Mouse (Mus musculus) midbrain, embryonic 15.5 days (tissue): Measurements from ENCODE around the gene Slc25a39. TPM values are rescaled to one million over a fixed set of nuclear protein-coding genes. Genes with fewer than 3 reads are reported as not detected.

ENCODE experiments used
- ATAC-seq: fragments of 200-750 bp; cut with Nextera tagmentation; replicated peaks from 2 replicates; pipeline ENCODE4 v1.8.0; 2017; ENCODE audit warnings: moderate TSS enrichment
- H3K27ac ChIP-seq: fragments of 300-500 bp; sonication (generic); 2 replicates; pipeline ENCODE4 v1.5.1; 2015; ENCODE audit warnings: mild to moderate bottlenecking, inconsistent platforms
- H3K27me3 ChIP-seq: fragments of 300-500 bp; sonication (generic); replicated peaks from 2 replicates; pipeline ENCODE4 v1.6.1; 2015; ENCODE audit warnings: inconsistent platforms
- H3K36me3 ChIP-seq: fragments of 300-500 bp; sonication (generic); replicated peaks from 2 replicates; pipeline ENCODE4 v1.6.1; 2015; ENCODE audit warnings: inconsistent platforms
- H3K4me1 ChIP-seq: fragments of 300-500 bp; sonication (generic); 2 replicates; pipeline ENCODE4 v1.6.1; 2015; ENCODE audit warnings: inconsistent platforms
- H3K4me2 ChIP-seq: fragments of 300-500 bp; sonication (generic); 2 replicates; pipeline ENCODE4 v1.6.1; 2015; ENCODE audit warnings: inconsistent platforms, mild to moderate bottlenecking, moderate library complexity
- H3K4me3 ChIP-seq: fragments of 300-500 bp; sonication (generic); 2 replicates; pipeline ENCODE4 v1.5.1; 2015; ENCODE audit warnings: mild to moderate bottlenecking, inconsistent platforms
- H3K9ac ChIP-seq: fragments of 300-500 bp; sonication (generic); 2 replicates; pipeline ENCODE4 v1.6.1; 2015; ENCODE audit warnings: mild to moderate bottlenecking, inconsistent platforms
- H3K9me3 ChIP-seq: fragments of 300-500 bp; sonication (generic); 2 replicates; pipeline ENCODE4 v1.6.1; 2016; ENCODE audit warnings: inconsistent platforms
- WGBS: fragments of 180-500 bp; shearing (Covaris S2); methylation state at CpG from one replicate; pipeline ENCODE4 v1.1.7; 2015; ENCODE audit warnings: mixed read lengths; 5-methylcytosine and 5-hydroxymethylcytosine counted together
- polyA plus RNA-seq: library from polyadenylated mRNA; unstranded; fragments of >200 nt; fragmentation: Nextera tagmentation; extraction: Ambion mirVana; gene quantifications from 2 replicates; pipeline ENCODE4 v1.2.1, GENCODE M21; 2015

The Slc25a39 gene
- polyA plus RNA-seq, 1 experiment from 2014 or later: 146 TPM

- ATAC-seq: peak; percentile 94
- H3K9ac ChIP-seq: no peak overlapping the region
These were observed 664 bp upstream of the Slc25a39 start for GRCm38 (mm10) chr11:102408344-102408876.

GRCm38 (mm10) chr11:102406900-102407833 lies 579 bp downstream of the Slc25a39 start:
- peak; percentile 69 for ATAC-seq
- Histone ChIP-seq H3K36me3 (peaks cover 8% of the 10 kb centered on the region; the same call in 1 of the 2 replicates), H3K4me3 (peak overlapping the region; percentile 91), H3K27me3 (no peaks in the 10 kb centered on the region), H3K4me2 (peak overlapping the region; percentile 83), H3K9ac (peak overlapping the region; percentile 86), H3K27ac (peak overlapping the region; percentile 86), H3K4me1 (peaks cover 42% of the 10 kb centered on the region), H3K9me3 (no peaks in the 10 kb centered on the region)
- under 1% methylated on average over 85 of the region's 85 CpGs for WGBS

More at GRCm38 (mm10) chr11:102408344-102408876, 664 bp upstream of the Slc25a39 start:
- Histone ChIP-seq H3K27me3 (no peaks in the 10 kb centered on the region), H3K9me3 (no peaks in the 10 kb centered on the region), H3K4me3 (peak overlapping the region; percentile 91), H3K4me1 (peaks cover 42% of the 10 kb centered on the region), H3K4me2 (peak overlapping the region; percentile 83), H3K36me3 (peaks cover 5% of the 10 kb centered on the region; the same call in 1 of the 2 replicates), H3K27ac (peak overlapping the region; percentile 86)
- under 1% methylated on average over 32 of the region's 32 CpGs for WGBS

- no peaks in the 10 kb centered on the region for H3K9me3 ChIP-seq
- H3K4me2 ChIP-seq: peak overlapping the region; percentile 83
- H3K36me3 ChIP-seq: peaks cover 8% of the 10 kb centered on the region; the same call in 1 of the 2 replicates
- H3K9ac ChIP-seq: peak overlapping the region; percentile 86
- ATAC-seq: no peak
- H3K4me1 ChIP-seq: peaks cover 42% of the 10 kb centered on the region
- H3K27ac ChIP-seq: no peak overlapping the region
- H3K27me3 ChIP-seq: no peaks in the 10 kb centered on the region
- WGBS: 13% methylated on average over 3 of the region's 3 CpGs
- peak overlapping the region; percentile 91 for H3K4me3 ChIP-seq
These were observed 1.3 kb downstream of the Slc25a39 start for GRCm38 (mm10) chr11:102406401-102406800.

GRCm38 (mm10) chr11:102405544-102406285 lies 2.0 kb downstream of the Slc25a39 start:
- Histone ChIP-seq H3K4me2 (peak overlapping the region; percentile 83), H3K4me3 (peak overlapping the region; percentile 91; the same call in 1 of the 2 replicates), H3K4me1 (peaks cover 42% of the 10 kb centered on the region), H3K27ac (no peak overlapping the region), H3K36me3 (peaks cover 11% of the 10 kb centered on the region), H3K9ac (no peak overlapping the region), H3K27me3 (no peaks in the 10 kb centered on the region), H3K9me3 (no peaks in the 10 kb centered on the region)
- 87% methylated on average over 11 of the region's 11 CpGs for WGBS
- ATAC-seq: no peak

- WGBS: 82% methylated on average over 18 of the region's 18 CpGs
- Histone ChIP-seq H3K27me3 (no peaks in the 10 kb centered on the region), H3K9ac (no peak overlapping the region), H3K9me3 (no peaks in the 10 kb centered on the region), H3K4me1 (peaks cover 48% of the 10 kb centered on the region), H3K36me3 (peaks cover 22% of the 10 kb centered on the region), H3K27ac (no peak overlapping the region), H3K4me3 (no peak overlapping the region), H3K4me2 (no peak overlapping the region; the same call in 1 of the 2 replicates)
- ATAC-seq: no peak
These were observed 3.4 kb downstream of the Slc25a39 start for GRCm38 (mm10) chr11:102404161-102405010.

- Histone ChIP-seq H3K4me2 (no peak overlapping the region), H3K9me3 (no peaks in the 10 kb centered on the region), H3K4me1 (peaks cover 49% of the 10 kb centered on the region), H3K4me3 (no peak overlapping the region), H3K27me3 (no peaks in the 10 kb centered on the region), H3K9ac (no peak overlapping the region), H3K27ac (no peak overlapping the region), H3K36me3 (peaks cover 23% of the 10 kb centered on the region)
- no peak for ATAC-seq
- WGBS: 94% methylated on average over 11 of the region's 11 CpGs
These were observed 4.1 kb downstream of the Slc25a39 start for GRCm38 (mm10) chr11:102403657-102404056.

- Histone ChIP-seq H3K9ac (no peak overlapping the region), H3K27ac (no peak overlapping the region), H3K9me3 (no peaks in the 10 kb centered on the region), H3K4me3 (no peak overlapping the region), H3K27me3 (no peaks in the 10 kb centered on the region), H3K4me2 (no peak overlapping the region), H3K36me3 (peaks cover 23% of the 10 kb centered on the region), H3K4me1 (peaks cover 56% of the 10 kb centered on the region)
- ATAC-seq: no peak
- 52% methylated on average over 12 of the region's 12 CpGs for WGBS
These were observed 5.7 kb downstream of the Slc25a39 start for GRCm38 (mm10) chr11:102401898-102402500.

- H3K27ac ChIP-seq: no peak overlapping the region
- ATAC-seq: no peak
- no peak overlapping the region for H3K4me3 ChIP-seq
- 31% methylated on average over 12 of the region's 12 CpGs for WGBS
- peaks cover 23% of the 10 kb centered on the region for H3K36me3 ChIP-seq
- no peak overlapping the region for H3K9ac ChIP-seq
- H3K9me3 ChIP-seq: no peaks in the 10 kb centered on the region
- no peak overlapping the region for H3K4me2 ChIP-seq
- H3K27me3 ChIP-seq: no peaks in the 10 kb centered on the region
- H3K4me1 ChIP-seq: peaks cover 56% of the 10 kb centered on the region
These were observed 7.1 kb downstream of the Slc25a39 start for GRCm38 (mm10) chr11:102400513-102401084.

- Histone ChIP-seq H3K4me1 (peaks cover 56% of the 10 kb centered on the region), H3K36me3 (peaks cover 23% of the 10 kb centered on the region)
These were observed 8.1 kb downstream of the Slc25a39 start for GRCm38 (mm10) chr11:102399610-102400072.

GRCm38 (mm10) chr11:102399107-102399506 lies 8.6 kb downstream of the Slc25a39 start:
- no peak for ATAC-seq
- H3K36me3 ChIP-seq: peaks cover 23% of the 10 kb centered on the region
- WGBS: 23% methylated on average over 15 of the region's 15 CpGs
- no peak overlapping the region for H3K27ac ChIP-seq
- no peak overlapping the region; the same call in 1 of the 2 replicates for H3K9ac ChIP-seq
- peaks cover 56% of the 10 kb centered on the region for H3K4me1 ChIP-seq
- no peak overlapping the region for H3K4me3 ChIP-seq
- no peaks in the 10 kb centered on the region for H3K9me3 ChIP-seq
- no peaks in the 10 kb centered on the region for H3K27me3 ChIP-seq
- no peak overlapping the region for H3K4me2 ChIP-seq

More at GRCm38 (mm10) chr11:102399610-102400072, 8.1 kb downstream of the Slc25a39 start:
- Histone ChIP-seq H3K27ac (no peak overlapping the region), H3K4me2 (no peak overlapping the region), H3K4me3 (no peak overlapping the region), H3K9me3 (no peaks in the 10 kb centered on the region), H3K27me3 (no peaks in the 10 kb centered on the region), H3K9ac (no peak overlapping the region)
- ATAC-seq: no peak
- 5% methylated on average over 34 of the region's 34 CpGs for WGBS
